Mouse (Mus musculus): ENCODE data around the gene E2f1. TPM values are rescaled to one million over a fixed set of nuclear protein-coding genes. Genes with fewer than 3 reads are reported as not detected.

The E2f1 gene
- total RNA-seq, 2 experiments from 2014 or later: 7.5 to 8.9 TPM

DNA sequence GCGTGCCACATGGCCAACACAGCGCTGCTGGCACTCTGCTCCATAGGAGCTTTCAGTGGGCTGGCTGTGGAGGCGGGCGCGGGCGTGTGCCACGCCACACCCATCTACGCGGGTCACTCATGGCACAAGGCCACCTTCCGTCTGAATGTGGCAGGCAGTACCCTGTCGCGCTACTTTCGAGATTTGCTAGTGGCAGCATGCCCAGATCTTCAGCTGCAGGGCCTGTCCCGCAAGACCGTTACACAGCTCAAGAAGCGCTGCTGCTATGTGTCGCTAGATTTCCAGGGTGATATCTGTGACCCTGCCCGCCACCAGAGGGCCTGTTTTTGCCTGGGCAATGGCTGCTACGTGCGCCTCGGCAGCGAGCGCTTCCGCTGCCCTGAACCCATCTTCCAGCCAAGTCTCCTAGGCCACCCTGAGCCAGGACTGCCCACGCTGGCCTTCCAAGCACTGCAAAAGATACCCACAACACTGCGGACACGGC is 17.2 kb downstream of the E2f1 start:
- peak; percentile 64 to 65 for DNase-seq (ENCODE audit: low spot score in 2 of 2)

DNA sequence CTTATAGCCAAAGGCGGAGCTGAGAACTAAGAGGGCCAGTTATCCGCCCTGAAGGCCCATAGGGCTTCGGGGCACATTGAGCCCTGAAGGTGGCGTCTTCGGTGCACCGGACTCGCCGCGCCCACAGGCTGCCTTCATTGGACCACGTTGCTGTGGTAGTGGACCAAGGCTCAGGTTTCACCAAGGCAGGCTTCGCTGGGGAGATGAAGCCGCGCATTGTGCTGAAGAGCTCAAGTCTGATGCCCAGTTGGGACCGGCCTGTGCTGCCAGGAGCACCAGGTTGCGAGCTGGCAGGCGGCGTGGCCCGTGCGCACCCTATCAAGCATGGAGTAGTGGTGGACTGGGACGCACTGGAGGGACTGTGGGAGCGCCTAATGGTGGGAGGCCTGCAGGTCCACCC is 17.8 kb downstream of the E2f1 start:
- DNase-seq (ENCODE audit: low spot score in 2 of 2): no peak

DNA sequence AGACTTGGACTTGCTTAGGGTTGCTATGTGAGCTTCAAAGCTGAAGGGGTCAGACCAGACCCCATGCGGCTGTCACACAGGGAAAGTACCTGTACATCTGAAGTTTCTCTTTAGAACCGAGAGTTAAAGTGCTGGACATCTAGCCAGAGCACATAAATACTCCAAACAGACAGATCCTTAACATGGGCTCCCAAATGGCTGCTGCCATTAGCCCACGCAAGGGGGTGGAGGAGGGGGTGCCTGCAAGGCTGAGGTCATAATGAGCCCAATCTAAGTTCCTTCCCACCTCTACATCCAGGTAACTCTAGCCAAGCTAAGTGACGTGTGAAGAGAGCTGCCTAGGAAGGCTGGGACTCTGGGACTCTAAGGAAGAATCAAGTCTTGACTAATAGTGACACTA is 18.2 kb downstream of the E2f1 start, which contains the start of gene Actl10:
TSS of gene Actl10 (plus strand) at position 301 of the 400 bp plus-strand sequence.
- no peak for DNase-seq (ENCODE audit: low spot score in 2 of 2)

DNA sequence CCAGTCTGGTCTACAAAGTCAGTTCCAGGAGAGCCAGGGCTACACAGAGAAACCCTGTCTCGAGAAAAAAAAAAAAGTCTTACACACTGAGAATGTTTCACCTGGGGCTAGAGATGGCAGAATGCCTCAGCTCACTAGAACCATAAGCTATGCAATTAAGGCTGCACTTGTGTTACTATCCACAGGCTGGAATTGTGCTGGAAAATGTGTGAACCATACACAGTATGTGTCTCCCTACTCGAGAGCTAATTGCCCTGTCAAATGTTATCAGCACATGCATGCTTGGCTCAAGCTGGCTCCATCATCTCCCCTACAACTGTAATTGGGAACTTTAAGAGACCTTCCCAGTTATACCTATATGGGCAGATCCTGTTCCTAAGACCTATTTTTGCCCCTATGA is 18.8 kb downstream of the E2f1 start:
- DNase-seq (ENCODE audit: low spot score in 2 of 2): no peak

DNA sequence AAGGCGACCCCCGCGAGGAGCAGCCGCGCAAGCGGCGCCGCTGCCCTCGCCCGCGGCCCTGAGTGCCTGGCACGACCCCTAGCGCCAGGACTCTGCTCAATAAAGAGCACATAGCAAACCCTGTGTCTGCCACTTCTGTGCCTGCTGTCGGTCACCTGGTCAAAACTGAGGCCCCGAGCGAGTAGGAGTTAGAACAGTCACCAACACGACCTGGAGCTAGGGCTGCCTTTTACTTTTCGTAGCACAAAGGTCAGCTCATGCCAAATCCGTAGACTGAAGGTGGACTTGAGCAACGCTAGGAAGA is 19.9 kb downstream of the E2f1 start:
- no peak for DNase-seq (ENCODE audit: low spot score in 2 of 2)

DNA sequence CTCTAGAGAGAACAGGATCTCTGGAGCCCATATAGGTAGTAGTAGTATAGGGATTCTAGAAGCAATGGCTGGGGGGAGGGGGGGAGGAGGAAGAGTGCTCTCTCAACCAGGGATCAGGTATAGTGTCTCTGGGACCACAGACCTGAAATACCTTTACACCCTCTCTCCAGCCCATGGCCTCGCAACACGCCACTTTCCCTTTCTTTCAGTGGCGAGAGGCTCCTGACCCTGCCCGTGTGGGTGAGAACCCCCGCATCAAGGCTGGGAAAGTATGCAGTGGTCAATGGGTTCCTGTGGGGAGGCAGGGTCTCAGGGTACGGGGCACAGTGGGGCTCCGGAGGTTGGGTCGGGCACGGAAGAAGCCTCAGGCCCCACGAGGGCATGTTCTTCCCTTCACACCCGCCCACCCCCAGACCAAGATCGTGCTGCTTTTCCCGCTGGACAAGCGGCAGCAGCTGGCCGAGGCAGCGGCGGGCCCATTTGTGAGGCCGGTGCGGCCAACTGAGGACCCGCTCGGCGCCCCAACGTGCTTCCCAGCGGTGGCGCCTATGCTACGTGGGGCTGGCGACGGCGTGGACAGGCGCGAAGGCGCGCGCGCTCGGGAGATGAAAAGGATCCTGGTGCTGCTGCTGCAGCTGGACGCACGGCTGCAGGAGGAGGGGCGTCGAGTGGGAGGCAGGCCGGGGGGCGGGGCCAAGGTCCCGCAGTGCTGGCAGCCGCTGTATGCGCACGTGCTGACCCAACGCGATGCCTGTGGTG is 20.4 kb downstream of the E2f1 start:
- DNase-seq (ENCODE audit: low spot score in 2 of 2): peak; percentile 48 to 60

DNA sequence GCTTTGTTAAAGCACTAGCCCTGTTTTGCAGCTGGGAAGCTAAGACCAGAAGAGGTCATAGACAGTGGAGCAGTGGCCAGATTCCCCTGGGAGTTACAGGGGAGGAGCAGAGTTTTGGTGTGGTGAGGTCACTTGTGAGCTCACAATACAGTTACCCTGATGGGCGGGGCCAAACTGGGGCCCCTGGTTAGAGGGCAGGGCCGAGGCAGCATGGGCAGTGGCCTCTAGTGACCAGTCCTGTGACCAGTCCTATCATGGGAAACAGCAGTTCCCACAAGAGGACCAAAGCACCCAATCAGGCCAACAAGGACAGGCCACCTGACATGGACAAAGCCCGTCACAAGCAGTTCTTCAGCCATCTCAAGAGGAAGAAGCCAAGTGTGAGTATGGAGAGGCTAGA is 21.0 kb downstream of the E2f1 start:
- DNase-seq (ENCODE audit: low spot score in 2 of 2): no peak

DNA sequence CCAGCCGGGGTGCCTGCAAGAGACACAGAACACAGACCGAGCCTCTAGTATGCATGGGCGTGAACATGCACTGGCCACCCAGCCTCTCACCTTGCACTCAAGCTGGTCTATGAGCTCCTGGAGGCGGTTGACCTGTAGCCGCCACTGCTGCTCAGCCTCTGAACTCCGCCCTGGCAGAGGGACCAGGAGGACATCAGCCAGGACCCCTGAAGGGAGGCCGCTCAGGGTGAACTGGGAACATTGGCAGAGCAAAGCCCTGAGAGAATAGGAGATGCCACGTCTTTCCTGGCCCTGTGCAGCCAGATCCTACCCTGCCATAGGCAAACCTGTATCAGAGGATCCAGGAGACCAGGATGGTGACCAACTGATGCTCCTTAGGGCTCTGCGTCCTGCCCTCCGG is 23.0 kb downstream of the E2f1 start, which contains the start of gene 1700003F12Rik:
TSS of gene 1700003F12Rik (plus strand) at position 375 of the 400 bp plus-strand sequence.
- DNase-seq (ENCODE audit: low spot score in 2 of 2): no peak

DNA sequence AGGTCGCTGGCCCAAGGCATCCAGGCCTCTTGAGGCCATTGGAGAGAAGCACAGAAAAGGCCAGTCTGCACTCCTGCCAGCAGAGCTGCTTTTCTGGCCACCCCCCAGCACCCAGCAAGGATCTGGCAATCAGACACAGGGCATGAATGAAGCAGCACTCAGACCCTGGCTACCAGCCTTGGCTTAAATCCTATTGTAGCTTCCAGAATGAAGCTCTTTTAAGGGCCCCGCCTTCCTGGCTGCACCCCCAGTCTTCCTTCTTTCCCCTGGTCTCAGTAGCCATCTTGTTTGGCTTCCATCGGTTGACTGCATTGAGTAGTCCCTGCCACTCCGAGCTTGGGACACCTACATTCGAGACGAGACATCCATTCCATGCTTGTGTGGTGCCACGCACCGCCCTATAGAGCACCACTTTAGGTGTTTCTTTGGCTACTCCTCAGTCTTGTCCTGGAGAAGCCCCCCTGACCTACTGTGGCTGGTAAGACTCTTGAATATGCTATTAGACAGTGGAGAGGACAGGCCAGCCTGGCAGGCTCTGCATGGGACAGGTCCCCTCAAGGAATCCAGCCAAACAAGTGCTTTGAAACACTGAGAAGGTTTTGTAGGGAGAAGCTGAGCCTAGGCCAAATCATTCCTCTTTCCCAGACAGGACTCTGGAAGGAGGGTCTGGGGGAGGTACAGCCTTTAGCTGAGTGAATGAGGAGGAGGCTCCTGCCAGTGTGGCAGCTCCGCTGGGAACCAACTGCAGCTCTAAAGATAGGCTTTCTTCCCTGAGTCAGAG is 25.9 kb downstream of the E2f1 start:
- DNase-seq (ENCODE audit: low spot score in 2 of 2): no peak

DNA sequence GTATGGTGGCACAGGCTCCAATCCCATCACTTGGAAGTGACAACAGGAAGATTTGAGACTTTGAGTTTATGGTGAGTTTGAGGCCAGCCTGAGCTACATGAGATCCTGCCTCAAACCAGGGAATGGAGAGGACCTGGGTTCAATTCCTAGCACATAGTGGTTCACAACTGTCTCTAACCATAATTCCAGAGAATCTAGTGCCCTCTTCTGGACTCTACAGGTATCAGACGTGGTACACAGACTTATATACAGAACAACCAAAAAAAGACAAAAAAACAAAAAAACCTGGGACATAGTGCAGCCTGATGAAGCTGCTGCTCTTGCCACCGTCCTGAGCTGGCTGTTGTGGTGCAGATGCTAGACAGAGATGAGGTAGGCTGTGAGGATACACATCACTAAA is 28.1 kb downstream of the E2f1 start:
- no peak for DNase-seq (ENCODE audit: low spot score in 2 of 2)

DNA sequence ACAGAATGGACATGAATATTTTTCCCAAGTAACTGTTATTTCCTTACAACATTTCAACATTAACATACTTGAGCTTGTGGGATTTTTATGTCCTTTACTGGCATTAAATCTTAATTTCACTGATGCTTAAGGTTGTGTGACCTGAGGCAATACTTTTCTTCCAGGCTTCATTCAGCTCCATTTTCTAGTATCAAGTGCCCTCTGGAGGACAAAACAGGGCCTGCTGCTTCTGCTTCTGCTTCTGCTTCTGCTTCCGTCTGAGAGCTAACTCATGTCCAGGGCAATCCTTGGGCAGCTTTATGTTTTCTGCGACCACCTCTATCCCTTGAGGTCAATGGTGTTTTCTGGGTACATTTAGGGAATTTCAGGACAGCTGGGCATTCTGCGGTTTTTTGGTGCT is 30.0 kb downstream of the E2f1 start:
- no peak for DNase-seq (ENCODE audit: low spot score in 2 of 2)

DNA sequence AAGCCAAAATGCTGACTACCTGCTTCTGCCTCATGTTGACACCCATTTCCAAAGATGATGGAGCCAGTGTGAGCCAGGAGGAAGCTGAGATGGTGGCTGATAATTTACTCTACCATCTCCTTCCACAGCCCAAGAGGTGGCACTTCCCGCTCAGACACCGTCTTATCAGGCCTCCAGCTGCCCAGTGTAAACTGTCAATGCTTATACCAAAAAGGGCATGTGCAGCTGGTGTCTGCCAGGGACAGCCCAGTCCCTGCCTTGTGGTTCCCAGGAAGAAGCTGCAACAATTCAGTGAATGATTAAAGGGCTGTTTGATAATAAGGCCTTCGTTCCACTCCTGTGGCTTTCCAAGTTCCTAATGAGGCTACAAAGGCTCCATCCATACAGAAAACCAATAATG is 31.0 kb downstream of the E2f1 start:
- DNase-seq (ENCODE audit: low spot score in 2 of 2): no peak

DNA sequence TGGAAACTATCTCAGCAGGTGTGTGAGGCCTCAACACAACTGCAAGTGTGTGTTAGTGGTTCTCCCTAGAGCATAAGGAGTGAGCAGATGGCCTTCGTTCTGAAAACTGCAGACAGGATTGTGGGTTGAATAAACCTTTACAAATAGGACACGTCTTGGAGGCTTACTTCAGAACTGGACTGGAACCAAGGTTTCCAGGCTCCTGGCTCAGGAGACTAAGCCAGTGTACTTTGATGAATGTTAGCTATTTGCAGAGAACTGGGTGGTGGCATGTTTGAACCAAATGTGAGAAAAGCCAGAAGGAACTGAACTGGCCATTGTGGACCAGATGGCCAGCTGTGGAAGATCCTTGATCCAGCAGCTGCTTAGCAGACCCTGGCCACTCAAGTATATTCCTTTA is 31.4 kb downstream of the E2f1 start:
- no peak for DNase-seq (ENCODE audit: low spot score in 2 of 2)

DNA sequence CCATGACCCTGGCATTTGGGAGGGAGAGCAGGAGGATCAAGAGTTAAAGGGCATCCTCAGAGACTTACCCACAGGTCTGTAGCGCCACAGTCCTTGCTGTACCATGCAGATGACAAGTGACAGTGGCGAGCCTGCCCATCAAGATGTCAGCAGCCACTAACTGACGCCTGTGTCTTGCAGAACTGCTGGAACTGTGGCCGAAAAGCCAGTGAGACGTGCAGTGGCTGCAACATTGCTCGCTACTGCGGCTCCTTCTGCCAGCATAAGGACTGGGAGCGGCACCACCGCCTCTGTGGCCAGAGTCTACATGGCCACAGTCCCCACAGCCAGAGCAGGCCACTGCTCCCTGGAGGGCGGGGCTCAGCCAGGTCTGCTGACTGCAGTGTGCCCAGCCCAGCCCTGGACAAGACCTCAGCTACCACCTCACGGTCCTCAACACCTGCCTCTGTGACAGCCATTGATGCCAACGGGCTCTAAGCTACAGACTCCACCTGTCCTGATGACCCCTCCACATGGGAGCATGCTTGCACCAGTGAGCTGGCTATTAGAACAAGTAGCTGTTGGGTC is 34.9 kb downstream of the E2f1 start:
- DNase-seq (ENCODE audit: low spot score in 2 of 2): no peak

DNA sequence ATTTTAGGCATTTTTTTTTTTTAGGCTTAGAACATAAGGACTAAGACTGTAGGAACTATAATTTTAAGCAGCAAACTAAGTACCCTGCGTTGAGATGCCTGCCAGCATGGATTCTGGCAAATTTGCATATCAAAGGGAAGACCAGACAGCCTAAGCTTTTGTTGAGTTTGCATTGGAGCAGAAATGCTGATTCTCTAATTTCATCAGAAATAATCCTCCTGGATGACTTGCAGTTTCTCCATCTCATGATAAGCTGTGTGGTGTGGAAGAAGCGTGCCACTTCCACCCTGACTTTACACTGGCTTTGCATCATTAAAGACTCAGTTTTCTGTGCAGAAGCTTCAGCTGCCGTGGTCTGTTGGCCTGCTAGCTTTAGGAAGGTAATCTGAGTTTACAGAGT is 36.8 kb downstream of the E2f1 start:
- DNase-seq (ENCODE audit: low spot score in 2 of 2): no peak

DNA sequence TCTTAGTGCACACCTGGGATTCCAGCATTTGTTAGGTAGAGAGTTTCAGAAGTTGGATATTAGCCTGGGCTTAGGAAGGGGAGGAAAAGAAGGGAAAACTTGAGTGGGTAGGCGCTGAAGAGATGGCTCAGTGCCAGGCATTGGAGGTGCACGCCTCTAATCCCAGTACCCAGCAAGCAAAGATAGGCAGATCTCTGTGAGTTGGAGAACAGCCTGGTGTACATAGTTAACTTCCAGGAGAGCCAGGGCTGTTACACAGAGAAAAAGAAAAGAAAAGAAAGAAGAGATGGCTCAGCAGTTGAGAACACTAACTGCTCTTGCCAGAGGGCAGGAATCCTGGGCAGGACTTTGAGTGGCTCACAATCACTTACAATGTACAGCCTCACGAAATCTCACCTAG is 43.2 kb downstream of the E2f1 start:
- no peak for DNase-seq (ENCODE audit: low spot score in 2 of 2)

DNA sequence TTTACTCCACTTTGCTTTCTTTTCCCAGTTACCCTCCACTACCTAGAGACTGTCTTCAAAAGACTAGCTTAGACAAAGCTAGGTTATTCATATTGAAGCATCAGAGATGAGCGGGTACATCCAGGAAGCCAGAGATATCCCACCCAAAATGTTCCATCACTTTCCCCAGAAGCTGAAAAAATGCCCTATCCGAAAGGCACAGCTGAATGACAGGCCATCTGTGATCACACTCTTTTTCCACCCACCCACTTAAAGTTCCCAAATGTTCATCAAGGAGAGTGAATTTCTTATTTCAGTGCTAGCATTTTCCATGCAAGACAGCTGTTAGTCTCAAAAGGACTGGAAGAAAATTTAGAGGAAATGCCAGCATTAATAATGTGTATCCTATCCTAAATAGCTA is 44.4 kb downstream of the E2f1 start:
- DNase-seq (ENCODE audit: low spot score in 2 of 2): no peak

DNA sequence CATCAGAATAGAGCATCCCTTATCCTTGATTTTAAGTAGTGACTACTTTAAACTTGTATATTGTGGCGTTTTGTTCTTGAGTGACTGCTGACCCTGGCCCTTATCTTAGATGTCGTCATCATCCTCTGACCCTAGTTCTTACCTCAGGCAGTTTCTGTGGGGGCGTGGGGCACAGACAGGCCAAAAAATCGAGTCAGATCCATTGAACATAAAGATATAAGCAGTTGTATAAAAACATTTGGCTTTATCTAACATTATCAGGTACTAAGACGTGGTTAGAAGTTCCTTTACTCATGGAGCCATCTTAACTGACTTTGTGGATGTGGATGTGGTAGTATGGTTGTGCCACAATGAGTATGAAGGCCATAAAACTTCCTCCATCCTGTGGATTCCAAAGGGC is 47.4 kb downstream of the E2f1 start:
- DNase-seq (ENCODE audit: low spot score in 2 of 2): no peak

DNA sequence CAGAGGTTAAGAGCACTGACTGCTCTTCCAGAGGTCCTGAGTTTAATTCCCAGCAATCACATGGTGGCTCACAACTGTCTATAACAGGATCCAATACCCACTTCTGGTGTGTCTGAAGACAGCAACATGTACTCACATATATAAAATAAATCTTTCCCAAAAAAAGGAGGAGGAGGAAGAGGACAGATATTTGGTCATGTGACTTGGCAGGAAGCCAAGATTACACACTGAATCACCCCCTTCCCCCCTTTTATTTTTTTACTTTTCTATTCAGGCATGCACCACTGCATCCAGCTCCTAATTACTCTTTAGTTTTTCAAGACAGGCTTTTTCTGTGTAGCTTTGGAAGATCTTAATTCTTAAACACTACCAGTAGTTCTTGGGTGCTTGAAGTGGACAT is 48.2 kb downstream of the E2f1 start:
- no peak for DNase-seq (ENCODE audit: low spot score in 2 of 2)

DNA sequence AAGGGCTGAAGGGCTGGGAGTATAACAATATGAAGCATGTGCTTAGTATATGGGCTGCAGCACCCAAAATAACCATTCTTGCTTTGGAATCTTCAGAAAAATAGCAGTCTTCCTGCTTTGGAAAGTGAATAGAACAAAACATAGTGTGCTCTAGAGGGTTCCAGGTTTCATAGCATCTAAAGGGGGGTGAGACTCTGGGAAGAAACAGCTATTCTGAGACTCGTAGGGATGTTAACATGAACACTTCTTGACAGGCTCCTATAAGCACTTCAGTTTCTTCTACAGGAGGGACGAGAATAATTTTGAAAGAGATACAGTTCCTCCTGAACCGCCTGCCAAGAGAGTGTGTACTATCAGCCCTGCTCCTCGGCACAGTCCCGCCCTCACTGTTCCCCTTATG is 52.3 kb downstream of the E2f1 start:
- no peak for DNase-seq (ENCODE audit: low spot score in 2 of 2)

DNA sequence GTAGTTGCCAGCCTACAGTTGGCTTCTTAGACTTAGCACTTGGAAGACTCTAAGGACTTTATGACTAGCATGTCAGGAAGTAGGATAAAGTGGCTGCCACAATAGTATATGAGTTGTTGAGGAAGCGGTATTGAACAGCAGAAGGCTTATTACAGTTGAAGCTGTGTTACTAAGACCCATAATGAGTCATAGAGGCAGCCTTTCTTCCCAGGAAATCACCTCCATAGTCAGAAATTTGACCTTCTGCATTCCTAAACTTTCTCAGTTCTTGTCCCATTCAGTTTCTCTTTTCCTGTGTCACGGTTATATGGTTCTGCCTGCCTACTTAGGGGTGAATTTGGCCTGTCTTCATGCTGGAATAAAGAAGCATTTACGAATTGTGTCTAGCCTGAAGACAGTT is 52.7 kb downstream of the E2f1 start:
- DNase-seq (ENCODE audit: low spot score in 2 of 2): no peak

DNA sequence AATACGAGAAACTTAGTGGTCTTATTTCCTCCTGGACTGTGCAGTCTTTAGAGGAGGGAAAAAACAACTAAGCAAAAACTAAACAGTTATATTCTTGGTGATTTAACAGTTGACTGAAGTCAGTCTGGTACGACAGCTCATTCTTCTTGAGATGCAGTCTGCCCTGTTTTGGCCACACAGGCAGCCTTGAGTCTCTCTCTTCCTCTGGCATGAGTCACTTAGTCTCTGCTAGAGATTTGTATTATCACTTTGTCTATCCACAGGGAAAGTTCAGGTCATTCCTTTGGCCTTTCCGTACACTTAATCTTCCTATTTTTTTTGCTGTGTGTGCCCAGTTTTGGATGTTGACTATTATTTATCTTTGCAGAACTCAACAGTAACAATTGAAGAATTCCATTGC is 59.6 kb downstream of the E2f1 start:
- DNase-seq (ENCODE audit: low spot score in 2 of 2): no peak
